Mouse (Mus musculus) MN1 (cell line): ENCODE results near the gene Lrp1.

Source experiments
- DNase-seq: peaks from one replicate; pipeline ENCODE4 v3.0.0-alpha.2; 2016; ENCODE audit warnings: low spot score

Lrp1 gene

GRCm38 (mm10) chr10:127500894-127501893 lies 119.8 kb downstream of the Lrp1 start, which contains the start of gene Stac3:
Gene Stac3 (plus strand): TSS chr10:127501686.
- DNase-seq: no peak

- DNase-seq: no peak
Measured at GRCm38 (mm10) chr10:127500042-127500441, 120.9 kb downstream of the Lrp1 start.

GRCm38 (mm10) chr10:127499516-127499915 lies 121.4 kb downstream of the Lrp1 start:
- DNase-seq: no peak

GRCm38 (mm10) chr10:127496156-127496555 lies 124.8 kb downstream of the Lrp1 start:
- DNase-seq: no peak

GRCm38 (mm10) chr10:127492118-127492517 lies 128.8 kb downstream of the Lrp1 start:
- DNase-seq: no peak

- DNase-seq: no peak
Measured at GRCm38 (mm10) chr10:127491128-127491512, 129.8 kb downstream of the Lrp1 start.

- no peak for DNase-seq
Measured at GRCm38 (mm10) chr10:127490160-127491127, 130.5 kb downstream of the Lrp1 start.

GRCm38 (mm10) chr10:127488856-127489255 lies 132.1 kb downstream of the Lrp1 start:
- no peak for DNase-seq
